Mouse (Mus musculus) ovary, postnatal 14 days (tissue): ENCODE measurements around the gene Best1.

Experiments
- DNase-seq: peaks from one replicate; pipeline ENCODE4 v3.0.0; 2022; ENCODE audit warnings: low spot score

Gene Best1

DNA sequence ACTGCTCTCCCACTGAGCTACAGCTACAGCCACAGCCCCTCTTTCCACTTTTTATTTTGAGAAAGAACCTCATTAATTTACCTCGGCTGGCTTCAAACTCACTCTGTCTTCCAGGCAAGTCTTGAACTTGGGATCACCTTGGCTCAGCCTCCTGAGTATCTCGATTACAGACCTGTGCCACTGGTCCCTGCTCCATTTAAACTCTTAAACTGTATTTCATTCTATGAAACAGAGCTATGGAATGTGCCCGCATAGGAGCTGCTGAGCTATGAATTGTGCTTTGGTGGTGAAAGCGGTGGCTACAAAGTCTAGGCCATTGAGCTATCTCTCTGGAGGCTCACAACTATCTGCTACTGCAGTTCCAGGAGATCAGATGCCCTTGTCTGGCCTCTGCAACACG, 43.5 kb downstream of the Best1 start:
- no peak for DNase-seq

DNA sequence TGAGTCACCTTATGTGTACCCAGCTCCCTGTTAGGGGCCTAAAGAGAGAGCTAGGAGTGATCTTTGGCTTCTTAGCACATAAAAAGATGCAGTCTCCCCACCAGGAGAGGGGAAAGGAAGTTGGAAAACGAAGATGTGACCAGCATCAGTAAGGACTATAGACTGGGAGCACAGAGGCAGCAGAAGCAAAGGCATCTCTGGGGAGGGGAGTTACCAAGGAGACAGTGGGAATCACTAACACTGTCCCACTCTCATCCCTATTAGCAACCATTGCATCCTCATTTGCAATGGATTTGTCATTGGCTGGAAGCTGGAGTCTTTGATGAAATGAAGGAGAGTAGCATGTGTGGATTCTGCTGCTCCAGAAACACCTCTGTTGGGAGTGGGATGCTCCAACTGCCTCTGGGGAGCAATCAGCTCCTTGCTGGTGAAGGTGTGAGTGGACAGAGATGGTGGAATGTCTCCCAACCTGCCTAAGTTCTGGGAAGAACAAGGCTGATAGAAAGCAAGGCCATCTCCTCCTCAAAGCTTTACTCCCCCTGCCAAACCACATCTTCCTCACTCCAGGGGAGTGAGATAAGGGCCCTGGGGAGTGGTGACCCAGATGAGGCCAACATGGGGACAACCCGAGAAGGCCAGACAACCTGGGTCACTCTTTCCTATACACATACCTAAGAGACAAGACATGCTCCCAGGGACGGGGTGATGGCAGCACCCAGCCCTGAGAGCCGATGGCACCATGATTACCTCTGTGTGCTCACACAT, 44.6 kb downstream of the Best1 start:
- DNase-seq: no peak

DNA sequence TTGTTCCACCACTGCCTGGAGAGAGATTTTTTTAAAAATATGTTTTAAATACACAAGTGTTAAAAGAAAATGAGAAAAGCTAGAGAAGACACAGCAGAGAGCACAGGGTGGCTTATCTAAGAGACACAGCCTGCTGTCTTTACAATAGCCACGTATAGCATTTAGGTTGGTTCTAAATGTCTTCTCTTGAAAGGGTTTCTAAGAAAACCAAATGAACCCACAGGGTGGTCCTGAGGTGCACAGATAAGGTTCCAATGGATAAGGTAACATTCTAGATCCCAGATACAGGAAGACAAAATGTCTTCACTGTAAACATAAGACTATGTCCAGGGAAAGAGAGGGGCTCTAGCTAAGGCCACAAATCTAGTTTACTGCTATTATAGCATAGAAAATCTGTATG, 46.0 kb downstream of the Best1 start:
- DNase-seq: no peak

DNA sequence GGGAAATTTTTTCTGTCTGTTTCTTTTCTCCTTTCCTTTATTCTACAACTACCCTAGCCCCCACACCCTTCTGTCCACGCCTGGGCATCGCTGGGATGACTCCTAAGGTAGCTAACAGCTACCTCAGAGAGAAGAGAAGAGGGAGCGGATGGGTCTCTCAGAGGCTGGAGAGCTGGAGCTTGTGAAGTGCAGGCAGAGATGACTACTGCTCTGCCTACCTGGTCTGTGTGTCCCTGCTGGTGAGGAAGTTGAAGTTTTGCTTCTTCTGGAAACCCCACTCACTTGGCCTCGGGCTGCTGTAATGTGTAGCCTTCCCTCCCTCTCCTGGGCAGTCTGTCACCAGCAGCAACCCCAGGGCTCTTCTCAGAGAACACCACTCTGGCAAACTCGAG, 46.6 kb downstream of the Best1 start:
- peak; percentile 27 for DNase-seq

DNA sequence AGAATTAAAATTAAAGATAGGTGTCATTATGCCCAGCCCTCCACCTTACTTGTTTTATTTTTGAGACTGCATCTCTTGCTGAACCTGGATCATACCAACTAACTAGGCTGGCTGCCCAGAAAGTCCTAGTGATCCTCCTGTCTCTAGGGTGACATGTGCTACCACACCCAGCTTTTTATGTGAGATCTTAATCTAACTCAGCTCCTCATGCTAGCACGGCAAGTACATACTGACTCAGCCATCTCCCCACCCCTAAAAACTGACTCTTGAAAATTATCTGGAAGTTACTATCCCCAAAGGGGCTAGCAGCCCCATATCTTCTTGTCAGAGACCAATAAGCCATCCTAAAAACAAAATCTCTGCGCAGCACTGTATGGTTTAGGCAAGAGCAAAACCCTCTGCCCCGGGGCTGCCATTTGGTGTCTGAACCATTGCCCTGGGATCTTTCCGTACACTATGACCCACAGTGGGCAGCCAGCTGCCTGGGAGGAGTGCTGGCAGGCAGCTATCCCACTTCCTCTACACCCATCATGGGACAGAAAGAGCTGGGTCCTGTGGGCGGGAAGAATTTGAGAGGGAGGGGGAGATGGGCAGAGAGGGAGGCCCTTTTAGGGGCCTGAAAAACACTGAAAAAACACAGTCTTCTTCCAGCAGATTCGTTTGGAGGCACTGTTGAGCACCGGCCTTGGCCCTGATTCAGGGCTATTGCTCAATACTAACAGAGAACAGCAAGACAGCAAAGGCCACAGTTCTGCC, 47.2 kb downstream of the Best1 start:
- DNase-seq: peak; percentile 80

DNA sequence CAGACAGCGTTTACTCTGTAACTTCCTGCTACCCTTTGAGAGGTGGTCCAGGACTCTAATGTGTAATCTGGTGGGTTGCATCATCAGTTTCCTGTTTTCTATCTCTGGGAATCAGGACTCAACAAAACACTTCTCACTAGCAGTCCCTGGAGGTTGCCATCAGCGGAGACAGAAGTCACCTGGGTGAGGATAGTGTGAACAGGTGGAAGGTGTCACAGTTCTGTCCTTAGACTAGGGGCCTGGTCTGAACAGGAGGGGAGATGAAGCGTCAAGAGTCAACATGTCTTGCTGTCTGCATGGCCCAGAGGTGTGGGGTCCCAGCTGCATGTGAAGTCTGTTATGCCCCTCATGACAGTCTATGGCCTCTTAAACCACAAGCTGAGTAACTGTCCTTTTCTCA, 48.5 kb downstream of the Best1 start:
- DNase-seq: no peak

DNA sequence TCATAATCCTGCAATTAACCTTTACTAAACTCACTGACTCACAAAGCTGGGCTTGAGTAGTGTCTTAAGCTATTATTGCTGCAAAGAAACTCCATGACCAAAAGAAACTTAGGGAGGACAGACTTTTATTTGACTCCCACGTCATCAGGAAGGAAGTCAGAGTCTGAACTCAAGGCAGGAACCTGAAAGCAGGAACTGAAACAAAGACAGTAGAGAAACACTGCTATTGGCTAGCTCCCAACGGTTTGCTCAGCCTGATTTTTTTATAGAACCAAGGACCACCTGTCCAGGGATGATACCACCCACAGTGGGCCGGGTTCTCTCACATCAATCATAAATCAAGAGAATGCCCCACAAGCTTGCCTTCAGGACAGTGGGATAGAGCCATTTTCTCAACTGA, 49.0 kb downstream of the Best1 start:
- no peak for DNase-seq

DNA sequence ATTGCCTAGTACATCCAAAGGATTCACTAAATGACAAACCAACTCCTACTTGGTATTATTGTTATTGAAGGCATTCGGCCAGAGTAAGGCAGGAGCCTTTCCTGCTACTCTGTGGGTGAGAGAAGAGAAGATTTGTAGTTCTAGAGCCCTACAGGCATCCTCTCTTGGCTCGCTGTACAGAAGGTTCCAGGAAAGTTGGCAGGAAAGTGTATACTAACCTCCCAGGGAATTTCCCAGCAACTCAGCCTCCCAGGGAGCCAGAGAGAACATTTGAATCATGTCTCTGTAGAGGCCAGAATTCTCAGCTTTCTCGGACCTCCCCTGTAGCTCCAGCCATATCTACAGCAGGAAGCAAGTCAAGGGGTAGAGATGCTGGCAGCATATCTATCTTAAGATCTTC, 54.4 kb downstream of the Best1 start:
- peak; percentile 17 for DNase-seq

DNA sequence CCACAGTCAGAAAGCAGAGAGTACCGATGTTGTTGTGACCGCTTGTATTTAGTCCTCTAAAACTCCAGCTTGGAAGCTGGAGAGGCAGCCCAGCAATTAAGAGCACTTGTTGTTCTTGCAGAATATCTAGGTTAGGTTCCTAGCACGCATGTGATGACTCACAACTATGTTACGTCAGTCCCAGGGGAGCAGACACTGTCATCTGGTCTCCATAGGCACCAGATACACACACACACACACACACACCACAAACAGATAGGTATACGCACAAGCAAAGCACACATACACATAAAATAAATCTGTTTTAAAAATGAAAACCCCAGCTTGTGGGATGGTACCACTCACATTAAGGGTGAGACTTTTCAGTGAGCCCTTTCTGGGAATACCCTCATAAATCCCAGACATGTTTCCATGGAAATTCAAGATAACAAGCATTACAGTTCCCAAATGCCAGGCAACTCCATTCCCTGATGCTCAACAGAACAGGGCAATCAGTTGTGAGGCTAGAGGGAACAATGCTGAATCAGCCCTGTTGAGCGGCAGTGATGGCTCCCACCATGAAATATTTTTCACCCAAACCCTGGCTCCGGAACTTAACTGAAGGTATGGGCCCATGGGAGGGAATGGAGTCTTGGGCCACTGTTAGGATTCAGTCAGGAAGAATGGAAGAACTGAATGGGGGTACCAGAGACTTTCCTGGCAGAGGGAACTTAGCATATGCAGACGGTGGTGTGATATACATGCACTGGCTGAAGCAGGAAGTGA, 55.5 kb downstream of the Best1 start:
- no peak for DNase-seq

DNA sequence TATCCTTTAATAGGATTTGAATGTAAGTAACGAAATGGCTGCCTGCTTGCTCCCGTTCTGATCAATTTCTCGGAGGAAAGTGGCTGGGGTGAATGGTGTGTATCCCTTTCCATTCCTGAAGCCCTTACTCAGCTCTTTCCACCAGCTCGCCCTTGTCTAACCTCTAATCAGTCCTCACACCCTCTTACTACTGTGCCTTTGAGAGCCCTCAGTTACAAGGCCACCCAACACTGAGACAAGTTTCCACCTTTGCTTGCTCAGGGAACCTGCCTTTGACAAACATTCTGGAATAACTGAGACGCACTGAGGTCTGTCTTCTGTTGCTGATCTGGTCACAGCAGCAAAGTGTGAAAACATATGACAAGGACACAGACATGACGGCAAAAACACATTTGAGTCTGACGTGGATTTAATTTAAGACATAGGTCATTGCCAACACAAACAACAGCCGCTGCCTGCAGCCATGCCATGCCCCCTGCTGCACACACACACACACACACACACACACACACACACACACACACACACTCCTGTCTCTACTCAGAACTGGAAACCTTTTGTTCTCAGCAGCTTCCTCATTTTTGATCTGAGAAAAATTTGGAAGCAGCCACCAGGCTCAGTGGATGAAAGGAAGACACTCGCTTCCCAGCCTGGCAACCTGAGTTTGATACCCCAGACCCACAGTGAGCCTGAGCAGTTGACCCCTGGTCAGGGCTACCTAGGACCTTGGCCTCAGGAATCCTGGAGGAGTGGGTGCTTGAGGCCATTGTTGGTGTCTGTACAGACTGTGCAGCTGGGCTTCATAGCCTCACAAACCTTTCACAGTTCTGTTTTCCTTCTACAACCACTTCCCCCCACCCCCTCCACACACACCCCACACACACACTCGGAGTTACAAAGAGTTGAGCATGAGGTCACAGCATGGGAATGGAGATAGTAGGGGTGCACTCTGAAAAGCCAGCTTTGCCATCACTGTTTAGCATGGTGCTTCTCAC, 58.6 kb downstream of the Best1 start:
- DNase-seq: no peak

DNA sequence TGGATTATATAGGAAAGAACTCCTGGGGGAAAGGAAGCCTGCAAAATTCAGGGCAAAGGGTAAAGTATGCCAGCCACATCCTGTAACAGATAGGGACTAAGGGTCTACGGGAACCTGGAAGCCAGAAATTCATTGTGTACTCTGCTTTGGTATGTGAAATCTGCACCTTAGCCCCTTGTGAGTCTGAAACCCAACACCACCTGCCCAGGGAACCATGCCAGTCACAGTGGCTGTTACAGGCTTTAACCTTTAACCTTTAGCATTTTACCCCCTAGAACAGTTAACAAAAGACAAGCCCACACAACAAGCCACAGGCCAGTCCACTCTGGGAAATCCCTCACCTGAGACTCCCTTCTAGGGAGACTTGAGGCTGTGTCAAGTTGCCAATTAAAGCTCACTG, 59.6 kb downstream of the Best1 start:
- no peak for DNase-seq

DNA sequence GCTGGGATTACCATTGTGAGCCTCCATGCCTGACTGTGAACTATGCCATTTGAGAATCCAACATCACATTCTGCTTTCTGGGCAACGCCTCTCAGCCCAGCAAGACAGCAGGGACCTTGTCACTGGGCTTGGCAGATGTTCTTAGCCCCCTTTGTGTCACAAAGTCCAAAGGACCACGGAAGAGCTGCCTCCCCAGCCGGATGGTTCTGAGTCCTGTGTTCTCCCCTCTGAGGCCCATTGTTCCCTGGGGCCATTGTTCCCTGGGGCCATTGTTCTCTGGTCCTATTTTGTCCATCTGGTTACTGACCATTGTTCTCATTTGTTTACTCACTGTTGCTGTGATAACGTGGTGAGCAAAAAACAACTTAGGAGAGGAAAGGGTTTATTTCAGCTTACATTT, 60.5 kb downstream of the Best1 start:
- no peak for DNase-seq

DNA sequence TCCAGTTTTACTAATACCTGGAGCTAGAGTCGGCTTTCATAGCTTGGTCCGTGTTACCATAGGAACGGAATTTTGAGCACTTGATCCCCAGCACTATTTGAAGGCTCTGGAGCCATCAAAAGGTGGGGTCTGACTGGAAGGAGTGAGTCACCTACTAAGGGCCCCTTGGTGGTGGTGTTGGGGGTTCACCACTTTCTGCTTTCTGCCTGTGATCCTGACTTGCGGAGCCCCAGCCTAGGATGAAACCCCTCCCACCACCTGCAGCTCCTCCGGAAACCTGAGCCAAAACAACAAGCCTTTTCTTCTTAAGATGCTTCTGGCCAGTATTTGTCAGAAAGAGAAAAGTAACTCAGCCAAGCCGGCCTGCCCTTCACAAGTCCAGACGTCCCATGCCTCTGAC, 61.6 kb downstream of the Best1 start:
- DNase-seq: no peak

DNA sequence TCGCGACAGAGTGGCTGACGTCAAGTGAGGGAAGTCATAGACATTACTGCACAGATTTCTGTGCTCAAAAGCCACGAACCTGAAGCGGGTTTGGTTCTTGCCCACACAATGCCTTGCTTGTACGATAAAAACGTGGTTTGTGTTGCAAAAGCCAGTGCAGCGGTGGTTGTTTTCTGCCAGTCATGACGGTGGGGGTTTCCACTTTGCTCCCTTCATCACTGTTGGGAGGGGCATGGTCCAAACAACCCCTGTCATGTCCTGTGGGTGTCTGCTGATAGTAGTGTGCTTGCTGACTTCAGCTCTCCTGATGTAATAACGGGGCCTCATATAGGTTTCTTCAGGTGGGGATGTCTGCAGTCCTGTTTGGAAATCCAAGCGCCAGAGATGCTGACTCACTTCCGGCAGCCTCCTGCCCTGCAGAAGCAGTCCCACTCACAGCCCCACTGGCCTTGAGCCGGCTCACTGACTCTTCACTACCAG, 62.6 kb downstream of the Best1 start:
- DNase-seq: no peak

DNA sequence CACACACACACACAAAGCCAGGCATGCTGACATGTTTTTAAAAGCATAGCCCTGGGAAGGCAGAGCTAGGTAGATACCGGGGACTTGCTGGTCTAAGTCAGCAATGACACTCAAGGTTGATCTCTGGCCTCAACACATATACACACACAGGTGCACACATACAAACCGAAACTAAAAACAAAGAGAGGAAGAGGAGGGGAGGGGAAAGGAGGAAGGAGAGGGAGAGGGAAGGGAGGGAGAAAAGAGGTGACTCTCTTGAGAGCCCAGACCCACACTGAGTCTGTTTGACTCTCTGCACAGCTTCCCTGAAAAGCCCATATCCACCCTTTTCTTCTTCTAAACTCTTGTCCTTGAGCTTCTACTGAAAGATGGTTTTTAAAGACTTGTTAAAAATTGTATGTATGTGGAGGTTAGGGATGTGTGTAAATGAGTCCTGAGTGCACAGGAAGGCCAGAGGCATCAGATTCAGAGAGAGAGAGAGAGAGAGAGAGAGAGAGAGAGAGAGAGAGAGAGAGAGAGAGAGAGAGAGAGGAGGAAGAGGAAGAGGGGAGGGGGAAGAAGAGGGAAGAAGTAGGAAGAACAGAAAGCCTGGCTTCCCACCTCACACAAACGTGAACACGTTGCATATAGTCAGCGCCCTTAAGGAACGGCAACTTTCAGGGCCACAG, 63.1 kb downstream of the Best1 start:
- no peak for DNase-seq

DNA sequence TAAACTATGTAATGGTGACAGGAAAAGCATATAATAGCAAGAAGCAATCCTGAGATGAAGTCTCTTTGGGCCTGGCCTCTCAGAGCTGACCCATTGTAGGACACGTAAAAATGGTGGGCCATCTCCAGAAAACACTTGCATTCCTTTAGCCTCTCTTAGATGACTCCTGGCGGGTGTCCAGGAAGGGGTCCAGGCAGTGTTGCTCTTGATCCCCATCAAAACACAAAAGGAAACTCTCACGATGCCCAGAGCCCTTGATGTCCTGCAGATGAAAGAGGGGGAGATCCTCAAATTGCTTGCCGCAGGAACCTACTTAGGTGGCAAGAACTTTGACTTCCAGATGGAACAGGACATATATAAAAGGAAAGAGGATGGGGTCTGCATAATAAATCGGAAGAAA, 64.0 kb downstream of the Best1 start:
- DNase-seq: no peak

DNA sequence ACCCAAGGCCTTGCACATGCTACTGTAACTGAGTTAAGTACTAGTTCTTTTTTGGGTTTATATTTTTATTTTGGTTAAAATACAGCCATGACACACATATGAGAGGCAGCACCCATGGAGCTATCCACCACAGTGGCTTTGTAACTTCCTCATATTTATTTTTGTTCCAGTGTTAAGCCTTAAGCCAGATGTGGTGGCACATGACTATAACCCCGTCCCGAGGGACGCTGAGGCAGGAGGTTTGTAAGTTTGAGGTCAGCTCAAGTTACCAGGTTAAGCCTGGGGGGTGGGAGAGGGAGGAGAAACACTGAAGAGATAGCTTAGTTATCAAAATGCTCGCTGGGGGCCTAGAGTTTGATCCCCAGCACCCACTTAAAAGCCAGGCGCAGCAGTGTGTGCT, 64.9 kb downstream of the Best1 start:
- DNase-seq: no peak
